Mouse (Mus musculus) testis, adult 2 months (tissue): ENCODE measurements at regions not wholly inside any gene's neighbourhood (a gene's known extent, or its start where the extent isn't known, plus 50 kb on each side); places are given as distances from the start of the nearest gene placed in this dataset.

Experiments used
- CTCF ChIP-seq: fragments of 200-500 bp; IDR thresholded peaks from 2 replicates; pipeline ENCODE4 v1.5.1; 2012; ENCODE audit warnings: low read depth, mild to moderate bottlenecking, inconsistent platforms, low read length, moderate library complexity; ENCODE audit not compliant: control insufficient read depth, insufficient read depth, insufficient replicate concordance
- POLR2A ChIP-seq: fragments of 200-500 bp; IDR thresholded peaks from 2 replicates; pipeline ENCODE4 v1.6.1; 2012; ENCODE audit warnings: low read depth, mild to moderate bottlenecking, inconsistent platforms, low read length, moderate library complexity; ENCODE audit not compliant: control insufficient read depth

GRCm38 (mm10) chr17:15223826-15224225 lies 152.8 kb downstream of the Dll1 start:
- TF ChIP-seq CTCF: no peak
- no peak for TF ChIP-seq POLR2A
